Mouse (Mus musculus) intestine, embryonic 14.5 days (tissue): Measurements from ENCODE around the gene Tmem164. TPM values are rescaled to one million over a fixed set of nuclear protein-coding genes. Genes with fewer than 3 reads are reported as not detected.

Experiments used
- ATAC-seq: fragments of 200-750 bp; cut with Nextera tagmentation; replicated peaks from 2 replicates; pipeline ENCODE4 v1.8.0; 2017; ENCODE audit warnings: low read depth, moderate number of reproducible peaks, moderate TSS enrichment, moderate library complexity; ENCODE audit not compliant: low FRiP score, low TSS enrichment
- DNase-seq: peaks from one replicate; pipeline ENCODE4 v3.0.0-alpha.2; 2018; ENCODE audit warnings: low spot score
- H3K27ac ChIP-seq: fragments of 300-500 bp; sonication (generic); 2 replicates; pipeline ENCODE4 v1.5.1; 2014; ENCODE audit warnings: low read depth, mild to moderate bottlenecking, control low read depth
- H3K27me3 ChIP-seq: fragments of 300-500 bp; sonication (generic); replicated peaks from 2 replicates; pipeline ENCODE4 v1.6.1; 2014; ENCODE audit warnings: low read length, control low read depth; ENCODE audit not compliant: control insufficient read depth, insufficient read depth
- H3K36me3 ChIP-seq: fragments of 300-500 bp; sonication (generic); 2 replicates; pipeline ENCODE4 v1.6.1; 2014; ENCODE audit warnings: low read length, control low read depth; ENCODE audit not compliant: control insufficient read depth, insufficient read depth
- H3K4me1 ChIP-seq: fragments of 300-500 bp; sonication (generic); replicated peaks from 2 replicates; pipeline ENCODE4 v1.6.1; 2014; ENCODE audit warnings: low read length, control low read depth, mixed read lengths; ENCODE audit not compliant: control insufficient read depth, insufficient read depth
- H3K4me2 ChIP-seq: fragments of 300-500 bp; sonication (generic); 2 replicates; pipeline ENCODE4 v1.6.1; 2014; ENCODE audit warnings: low read length
- H3K4me3 ChIP-seq: fragments of 300-500 bp; sonication (generic); 2 replicates; pipeline ENCODE4 v1.5.1; 2014; ENCODE audit warnings: low read depth, low read length, control low read depth, mixed read lengths
- H3K9ac ChIP-seq: fragments of 300-500 bp; sonication (generic); 2 replicates; pipeline ENCODE4 v1.6.1; 2014; ENCODE audit warnings: mild to moderate bottlenecking, low read length
- H3K9me3 ChIP-seq: fragments of 300-500 bp; sonication (generic); 2 replicates; pipeline ENCODE4 v1.6.1; 2016; ENCODE audit warnings: low read length, control low read depth; ENCODE audit not compliant: control insufficient read depth
- WGBS: fragments of 180-500 bp; shearing (Covaris S2); extraction: QIAGEN DNeasy Blood & Tissue Kit; methylation state at CpG from one replicate; pipeline ENCODE4 v1.1.7; 2014; 5-methylcytosine and 5-hydroxymethylcytosine counted together
- polyA plus RNA-seq: library from polyadenylated mRNA; unstranded; fragments of >200 nt; fragmentation: Nextera tagmentation; extraction: Ambion mirVana; gene quantifications from 2 replicates; pipeline ENCODE4 v1.2.1, GENCODE M21; 2014

Tmem164 gene
- polyA plus RNA-seq, 1 experiment from 2014 or later: 33.2 TPM

- Histone ChIP-seq H3K4me1 (peaks cover 10% of the 10 kb centered on the region; the same call in 1 of the 2 replicates), H3K27ac (peak overlapping the region; percentile 92), H3K4me3 (peak overlapping the region; percentile 44), H3K9me3 (no peaks in the 10 kb centered on the region), H3K9ac (peak overlapping the region; percentile 58), H3K4me2 (peak overlapping the region; percentile 67), H3K27me3 (no peaks in the 10 kb centered on the region), H3K36me3 (no peaks in the 10 kb centered on the region)
- DNase-seq: peak; percentile 72
- 19% methylated on average over 28 of the region's 28 CpGs for WGBS
- ATAC-seq: no peak
These were observed 1.1 kb downstream of the Tmem164 start for GRCm38 (mm10) chrX:142682176-142682820.

GRCm38 (mm10) chrX:142682990-142683389 lies 1.8 kb downstream of the Tmem164 start:
- Histone ChIP-seq H3K4me1 (peaks cover 13% of the 10 kb centered on the region; the same call in 1 of the 2 replicates), H3K9me3 (no peaks in the 10 kb centered on the region), H3K9ac (peak overlapping the region; percentile 58), H3K27me3 (no peaks in the 10 kb centered on the region), H3K4me2 (peak overlapping the region; percentile 67), H3K4me3 (peak overlapping the region; percentile 44), H3K27ac (peak overlapping the region; percentile 92; the same call in 1 of the 2 replicates), H3K36me3 (no peaks in the 10 kb centered on the region)
- 30% methylated on average over 5 of the region's 5 CpGs for WGBS
- DNase-seq (no peak), ATAC-seq (no peak)

- no peaks in the 10 kb centered on the region for H3K27me3 ChIP-seq
- WGBS: 49% methylated on average over 4 of the region's 4 CpGs
- H3K27ac ChIP-seq: no peak overlapping the region
- H3K9ac ChIP-seq: no peak overlapping the region
- H3K36me3 ChIP-seq: no peaks in the 10 kb centered on the region
- H3K9me3 ChIP-seq: no peaks in the 10 kb centered on the region
- DNase-seq (no peak), ATAC-seq (no peak)
- peaks cover 13% of the 10 kb centered on the region; the same call in 1 of the 2 replicates for H3K4me1 ChIP-seq
- no peak overlapping the region for H3K4me3 ChIP-seq
- H3K4me2 ChIP-seq: peak overlapping the region; percentile 67
These were observed 3.5 kb downstream of the Tmem164 start for GRCm38 (mm10) chrX:142684674-142685073.

- Histone ChIP-seq H3K9ac (no peak overlapping the region), H3K9me3 (no peaks in the 10 kb centered on the region), H3K27ac (no peak overlapping the region), H3K36me3 (no peaks in the 10 kb centered on the region), H3K4me3 (no peak overlapping the region), H3K4me1 (peaks cover 11% of the 10 kb centered on the region; the same call in 1 of the 2 replicates), H3K27me3 (no peaks in the 10 kb centered on the region), H3K4me2 (peak overlapping the region; percentile 16)
- WGBS: 36% methylated on average over 6 of the region's 6 CpGs
- ATAC-seq (no peak), DNase-seq (no peak)
These were observed 4.5 kb downstream of the Tmem164 start for GRCm38 (mm10) chrX:142685676-142686075.

- Histone ChIP-seq H3K27me3 (no peaks in the 10 kb centered on the region), H3K4me2 (no peak overlapping the region), H3K36me3 (0 out of 2 replicates have a peak, but pooled peaks cover 4% of the 10 kb centered on the region), H3K27ac (no peak overlapping the region), H3K9me3 (no peaks in the 10 kb centered on the region), H3K4me1 (peaks cover 7% of the 10 kb centered on the region; the same call in 1 of the 2 replicates), H3K4me3 (no peak overlapping the region), H3K9ac (no peak overlapping the region)
- WGBS: 86% methylated on average over 9 of the region's 9 CpGs
- no peak for ATAC-seq
- no peak for DNase-seq
These were observed 7.3 kb downstream of the Tmem164 start for GRCm38 (mm10) chrX:142688509-142688908.

- Histone ChIP-seq H3K4me3 (no peak overlapping the region), H3K27me3 (no peaks in the 10 kb centered on the region), H3K9me3 (no peaks in the 10 kb centered on the region), H3K36me3 (peaks cover 9% of the 10 kb centered on the region; the same call in 1 of the 2 replicates), H3K4me2 (no peak overlapping the region), H3K4me1 (no peaks in the 10 kb centered on the region), H3K27ac (no peak overlapping the region), H3K9ac (no peak overlapping the region)
- 41% methylated on average over 2 of the region's 2 CpGs for WGBS
- DNase-seq: no peak
- no peak for ATAC-seq
These were observed 12.1 kb downstream of the Tmem164 start for GRCm38 (mm10) chrX:142693256-142693655.

GRCm38 (mm10) chrX:142694338-142694737 lies 13.1 kb downstream of the Tmem164 start:
- Histone ChIP-seq H3K9ac (no peak overlapping the region), H3K4me3 (no peak overlapping the region), H3K27me3 (no peaks in the 10 kb centered on the region; the same call in 1 of the 2 replicates), H3K27ac (no peak overlapping the region), H3K4me2 (no peak overlapping the region), H3K36me3 (peaks cover 9% of the 10 kb centered on the region; the same call in 1 of the 2 replicates), H3K9me3 (no peaks in the 10 kb centered on the region), H3K4me1 (no peaks in the 10 kb centered on the region)
- WGBS: 87% methylated on average over 7 of the region's 7 CpGs
- no peak for ATAC-seq
- no peak for DNase-seq

- ATAC-seq (no peak), DNase-seq (no peak)
- H3K36me3 ChIP-seq: peaks cover 9% of the 10 kb centered on the region
- H3K27me3 ChIP-seq: no peaks in the 10 kb centered on the region; the same call in 1 of the 2 replicates
- H3K4me3 ChIP-seq: no peak overlapping the region
- H3K9ac ChIP-seq: no peak overlapping the region
- WGBS: 84% methylated on average over 3 of the region's 3 CpGs
- no peak overlapping the region for H3K4me2 ChIP-seq
- H3K4me1 ChIP-seq: no peaks in the 10 kb centered on the region
- H3K9me3 ChIP-seq: no peaks in the 10 kb centered on the region
- no peak overlapping the region for H3K27ac ChIP-seq
These were observed 13.7 kb downstream of the Tmem164 start for GRCm38 (mm10) chrX:142694856-142695255.

GRCm38 (mm10) chrX:142696789-142697188 lies 15.6 kb downstream of the Tmem164 start:
- ATAC-seq: no peak
- H3K27me3 ChIP-seq: no peaks in the 10 kb centered on the region; the same call in 1 of the 2 replicates
- H3K27ac ChIP-seq: no peak overlapping the region
- H3K4me1 ChIP-seq: no peaks in the 10 kb centered on the region
- 74% methylated on average over 11 of the region's 11 CpGs for WGBS
- peaks cover 8% of the 10 kb centered on the region for H3K36me3 ChIP-seq
- no peak overlapping the region for H3K4me2 ChIP-seq
- DNase-seq: no peak
- no peak overlapping the region for H3K9ac ChIP-seq
- no peak overlapping the region for H3K4me3 ChIP-seq
- H3K9me3 ChIP-seq: no peaks in the 10 kb centered on the region
